Mouse (Mus musculus): ENCODE results near the gene Cdhr3. TPM values are rescaled to one million over a fixed set of nuclear protein-coding genes. Genes with fewer than 3 reads are reported as not detected.

Gene Cdhr3
- total and polyA plus RNA-seq, 3 experiments: not detected

DNA sequence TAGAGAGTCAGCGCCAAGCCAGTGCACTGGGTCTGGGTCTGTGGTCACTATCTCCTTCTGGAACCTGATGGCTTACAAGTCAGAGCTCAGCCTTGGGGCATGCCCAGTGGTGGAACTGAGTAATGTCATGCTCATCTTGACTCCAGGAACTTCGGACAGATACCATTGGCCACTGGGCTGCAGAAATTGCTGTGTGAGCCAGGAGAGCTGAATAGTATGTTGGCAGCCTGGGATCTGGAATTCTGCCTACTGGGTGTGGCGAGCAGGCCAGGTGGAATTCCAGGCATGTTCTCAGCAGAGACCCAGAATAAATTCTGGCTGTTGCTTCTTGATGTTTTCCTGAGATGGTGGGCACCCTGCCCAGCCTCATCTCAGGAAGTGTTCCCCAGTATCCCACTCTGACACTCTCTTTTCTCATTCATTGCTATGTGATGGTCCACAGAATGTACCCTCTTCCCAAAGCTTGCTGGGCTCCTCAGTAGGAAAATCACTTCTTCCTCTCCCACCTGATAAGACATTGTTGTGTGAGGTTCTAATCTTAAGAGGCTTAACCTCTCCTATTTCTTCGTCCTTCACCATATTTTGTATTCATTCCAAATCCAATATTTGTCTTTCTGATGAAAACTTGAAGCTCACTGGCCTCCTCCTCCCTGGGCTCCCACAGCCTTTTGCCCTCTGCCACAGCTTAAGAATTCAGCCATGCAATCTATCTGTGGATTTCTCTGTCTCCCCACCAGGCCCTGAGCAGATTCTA, 97.4 kb downstream of the Cdhr3 start:
- TF ChIP-seq CHD1 (IDR thresholded peaks at IDR 0.05; ENCODE audit: low read depth, low read length) (no peak), BHLHE40 (IDR thresholded peaks at IDR 0.05; ENCODE audit: borderline replicate concordance, low read depth, low read length) (no peak), GABPA (IDR thresholded peaks at IDR 0.05; ENCODE audit: low read depth, low read length) (no peak), POLR2AphosphoS2 (IDR thresholded peaks at IDR 0.05; ENCODE audit: low read length) (no peak), GATA1 (IDR thresholded peaks at IDR 0.05; ENCODE audit: low read depth, low read length) (no peak), POLR2A (IDR thresholded peaks at IDR 0.05; ENCODE audit: control insufficient read depth in 1 of 2, insufficient read depth in 1 of 2, low read depth in 1 of 2, low read length in 2 of 2, poor library complexity in 1 of 2) (no peak), MEF2A (IDR thresholded peaks at IDR 0.05; ENCODE audit: extremely low read depth, insufficient replicate concordance, low read depth, low read length, poor library complexity, severe bottlenecking) (no peak), MYC (IDR thresholded peaks at IDR 0.05; ENCODE audit: low read depth, low read length) (no peak), ZMIZ1 (IDR thresholded peaks at IDR 0.05; ENCODE audit: low read depth, low read length) (no peak), TBP (IDR thresholded peaks at IDR 0.05; ENCODE audit: low read depth, low read length) (no peak), SIN3A (IDR thresholded peaks at IDR 0.05; ENCODE audit: low read length) (no peak), E2F4 (IDR thresholded peaks at IDR 0.05; ENCODE audit: borderline replicate concordance, low read depth, low read length) (no peak), ELF1 (IDR thresholded peaks at IDR 0.05; ENCODE audit: low read depth, low read length) (no peak)
- Histone ChIP-seq H3K27ac (ENCODE audit: control insufficient read depth, low read depth, low read length) (no peak overlapping the region), H3K4me3 (ENCODE audit: control insufficient read depth in 1 of 2, insufficient read depth in 1 of 2, low read depth in 2 of 2, low read length in 2 of 2) (no peak overlapping the region), H3K79me2 (ENCODE audit: control insufficient read depth, insufficient read depth, low read length, poor library complexity) (no peaks in the 10 kb centered on the region), H3K36me3 (ENCODE audit: control insufficient read depth in 1 of 2, insufficient read depth in 2 of 2, low read length in 2 of 2) (no peaks in the 10 kb centered on the region), H3K9ac (ENCODE audit: control insufficient read depth, low read depth, low read length, poor library complexity, severe bottlenecking) (no peak overlapping the region), H3K9me3 (replicated peaks; ENCODE audit: insufficient read depth, low read length) (no peaks in the 10 kb centered on the region), H3K27me3 (ENCODE audit: control insufficient read depth in 1 of 2, insufficient read depth in 2 of 2, low read length in 2 of 2) (no peaks in the 10 kb centered on the region; a peak in 2 of 4 replicates), H3K4me1 (ENCODE audit: control insufficient read depth in 1 of 2, insufficient read depth in 2 of 2, low read length in 2 of 2) (no peaks in the 10 kb centered on the region)
- DNase-seq (ENCODE audit: low read depth, low spot score): no peak

DNA sequence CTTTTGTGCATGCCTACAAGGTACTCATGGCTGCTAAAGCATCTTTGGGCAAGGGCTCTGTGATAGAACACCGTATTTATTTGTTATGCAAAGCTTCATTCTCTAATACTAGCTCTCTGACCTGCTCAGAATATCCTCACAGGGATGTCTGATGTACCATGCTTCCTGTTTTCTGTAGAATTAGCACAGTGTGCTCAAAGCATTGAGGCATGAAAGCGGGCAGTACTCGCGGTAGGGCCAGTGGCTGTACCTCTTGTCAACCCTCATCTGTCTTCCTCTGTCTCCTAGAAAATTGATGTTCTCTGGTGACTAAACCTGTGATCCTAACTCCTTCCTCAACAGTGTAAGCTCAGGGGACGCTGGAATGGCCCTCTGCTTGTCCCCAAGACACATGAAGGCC, 98.6 kb downstream of the Cdhr3 start:
- Histone ChIP-seq H3K36me3 (ENCODE audit: control insufficient read depth in 1 of 2, insufficient read depth in 2 of 2, low read length in 2 of 2) (no peaks in the 10 kb centered on the region), H3K9ac (ENCODE audit: control insufficient read depth, low read depth, low read length, poor library complexity, severe bottlenecking) (no peak overlapping the region), H3K4me3 (ENCODE audit: control insufficient read depth in 1 of 2, insufficient read depth in 1 of 2, low read depth in 2 of 2, low read length in 2 of 2) (no peak overlapping the region), H3K27me3 (ENCODE audit: control insufficient read depth in 1 of 2, insufficient read depth in 2 of 2, low read length in 2 of 2) (no peaks in the 10 kb centered on the region; a peak in 1 of 4 replicates), H3K4me1 (ENCODE audit: control insufficient read depth in 1 of 2, insufficient read depth in 2 of 2, low read length in 2 of 2) (no peaks in the 10 kb centered on the region), H3K79me2 (ENCODE audit: control insufficient read depth, insufficient read depth, low read length, poor library complexity) (no peaks in the 10 kb centered on the region), H3K27ac (ENCODE audit: control insufficient read depth, low read depth, low read length) (no peak overlapping the region), H3K9me3 (replicated peaks; ENCODE audit: insufficient read depth, low read length) (no peaks in the 10 kb centered on the region)
- no peak for TF ChIP-seq MXI1 (IDR thresholded peaks at IDR 0.05; ENCODE audit: low read depth, low read length)
- TF ChIP-seq POLR2AphosphoS2 (IDR thresholded peaks at IDR 0.05; ENCODE audit: low read length): no peak
- TF ChIP-seq ETS1 (IDR thresholded peaks at IDR 0.05; ENCODE audit: low read depth, low read length): no peak
- TF ChIP-seq UBTF (IDR thresholded peaks at IDR 0.05; ENCODE audit: borderline replicate concordance, insufficient read depth, low read depth, low read length): no peak
- no peak for TF ChIP-seq GABPA (IDR thresholded peaks at IDR 0.05; ENCODE audit: low read depth, low read length)
- DNase-seq (ENCODE audit: low read depth, low spot score): no peak

All from MEL (cell line).